Comparison of ENCODE assay signal across 8 mouse cellular contexts in genomic region chr6:63257406-63257845, GRCm38 (mm10). TPM values are rescaled to one million over a fixed set of nuclear protein-coding genes. Genes with fewer than 3 reads are reported as not detected.
DNase-seq lines count a peak whose midpoint lies in the region; ATAC-seq and TF ChIP-seq lines count a peak whose summit lies in the region.

No protein-coding gene starts in this region.

- TF ChIP-seq CTCF in kidney, postnatal 0 days (IDR thresholded peaks at IDR 0.05; ENCODE audit: low read depth), result no peak

- H3K4me2 ChIP-seq in kidney, postnatal 0 days (ENCODE audit: low read length), result peak overlapping the region; percentile 95
- peak overlapping the region; percentile 45 for H3K4me2 ChIP-seq in liver, embryonic 15.5 days

- peak; percentile 15 for DNase-seq in kidney, postnatal 0 days (ENCODE audit: low spot score)
- DNase-seq in kidney, adult 9 months, result no peak
- peak; percentile 84 to 89 for DNase-seq in cerebellum, postnatal 25 days
- peak; percentile 49 to 59 for DNase-seq in frontal cortex, postnatal 14 days (ENCODE audit: low spot score in 2 of 2)
- DNase-seq in layer of hippocampus, adult 11-12 months (ENCODE audit: low spot score), result peak; percentile 64
- DNase-seq in retina, postnatal 7 days (ENCODE audit: low read depth, low spot score), result peak; percentile 43

- no peaks in the 10 kb centered on the region for H3K36me3 ChIP-seq in kidney, postnatal 0 days (ENCODE audit: insufficient read depth, low read length)
- H3K36me3 ChIP-seq in liver, embryonic 15.5 days (replicated peaks), result no peaks in the 10 kb centered on the region

- H3K9me3 ChIP-seq in kidney, postnatal 0 days (replicated peaks; ENCODE audit: low read length), result no peaks in the 10 kb centered on the region
- H3K9me3 ChIP-seq in liver, embryonic 15.5 days (replicated peaks), result no peaks in the 10 kb centered on the region

- no peak overlapping the region for H3K9ac ChIP-seq in kidney, postnatal 0 days (ENCODE audit: low read depth, low read length)
- H3K9ac ChIP-seq in liver, embryonic 15.5 days, result no peak overlapping the region

- H3K27me3 ChIP-seq in kidney, postnatal 0 days (ENCODE audit: insufficient read depth, low read length), result 0 out of 2 replicates have a peak, but pooled peaks cover 13% of the 10 kb centered on the region
- H3K27me3 ChIP-seq in liver, embryonic 15.5 days, result peaks cover 54% of the 10 kb centered on the region

- H3K4me3 ChIP-seq in kidney, postnatal 0 days (replicated peaks; ENCODE audit: low read depth, low read length), result peak overlapping the region; percentile 56
- H3K4me3 ChIP-seq in liver, embryonic 15.5 days (replicated peaks), result peak overlapping the region; percentile 12

- peaks cover 5% of the 10 kb centered on the region; the same call in 1 of the 2 replicates for H3K4me1 ChIP-seq in kidney, postnatal 0 days (replicated peaks; ENCODE audit: insufficient read depth, low read length)
- no peaks in the 10 kb centered on the region; the same call in 1 of the 2 replicates for H3K4me1 ChIP-seq in liver, embryonic 15.5 days (replicated peaks)

- H3K27ac ChIP-seq in kidney, postnatal 0 days, result no peak overlapping the region
- H3K27ac ChIP-seq in liver, embryonic 15.5 days (replicated peaks), result no peak overlapping the region

- under 1% methylated on average over 42 of the region's 42 CpGs for WGBS in kidney, postnatal 0 days
- WGBS in liver, embryonic 15.5 days (ENCODE audit: insufficient replicate concordance), result 1% methylated on average over 40 of the region's 42 CpGs

- peak; percentile 53 for ATAC-seq in kidney, postnatal 0 days (replicated peaks; ENCODE audit: low FRiP score, low read depth)
- ATAC-seq in liver, embryonic 15.5 days (ENCODE audit: insufficient read depth), result no peak
- no peak for ATAC-seq in activated CD4-positive, CD25-positive, alpha-beta regulatory T cell, adult 4 months

RNA-seq across cellular contexts. Expression of gene Grid2, which starts 1.8 kb away (rescaled TPM):
- polyA plus RNA-seq in kidney, postnatal 0 days (2015; fragmentation: Nextera tagmentation; extraction: Ambion mirVana), result 0.20 and 0.21 TPM in 2 replicates
- polyA plus RNA-seq in liver, embryonic 15.5 days (2015; fragmentation: Nextera tagmentation; extraction: Ambion mirVana), result not detected in 2 replicates
- under 1 TPM in 1 of 2 experiments, not detected in 1; 0.16 TPM for polyA plus RNA-seq in activated CD4-positive, CD25-positive, alpha-beta regulatory T cell, adult 4 months (2017; shearing (Covaris generic))
